8 mouse cellular contexts compared by ENCODE assay signal in the genomic region with DNA sequence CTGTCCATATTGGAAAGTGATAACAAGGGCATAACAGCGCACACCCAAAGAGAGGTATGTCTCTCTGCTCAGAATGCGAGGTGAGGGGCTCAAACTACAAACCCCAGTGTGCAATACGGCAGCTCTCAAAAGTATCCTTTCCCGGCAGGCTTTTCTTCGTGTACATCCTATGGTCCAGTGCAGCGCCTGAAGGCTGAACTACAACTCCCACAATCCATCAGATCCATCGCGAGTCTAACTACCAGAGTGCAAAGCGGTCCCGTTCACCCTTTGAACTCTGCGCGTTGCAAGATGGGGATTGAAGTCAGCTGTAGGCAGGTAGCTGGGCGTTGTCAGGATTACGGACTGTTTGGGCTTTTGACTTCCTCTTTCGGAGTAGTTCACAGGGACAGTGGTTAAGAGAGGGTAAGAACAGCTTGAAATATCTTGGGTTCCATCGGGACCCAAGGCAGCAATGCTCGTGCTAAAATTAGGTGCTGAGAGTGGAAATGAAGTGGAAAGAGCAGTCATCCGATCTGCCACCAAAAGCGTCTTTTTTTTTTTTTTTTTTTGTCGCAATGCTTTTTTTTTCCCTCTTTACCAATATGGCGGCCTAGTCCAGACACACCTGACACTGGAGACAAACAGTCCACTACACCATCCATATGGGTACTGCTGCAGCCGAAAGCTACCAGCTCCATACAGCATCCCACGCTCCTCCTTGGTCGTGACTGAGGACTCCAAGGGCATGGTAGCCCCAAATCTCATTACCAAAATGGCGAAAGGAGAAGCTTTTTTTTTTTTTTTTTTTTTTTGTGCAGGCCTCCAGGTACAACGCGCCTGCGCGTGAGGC. TPM values are rescaled to one million over a fixed set of nuclear protein-coding genes. Genes with fewer than 3 reads are reported as not detected.
DNase-seq lines count a peak whose midpoint lies in the region; ATAC-seq and TF ChIP-seq lines count a peak whose summit lies in the region.

No protein-coding gene starts in this region.

- TF ChIP-seq CTCF in heart, adult 2 months (IDR thresholded peaks at IDR 0.05): no peak

- no peaks in the 10 kb centered on the region for H3K79me2 ChIP-seq in heart, adult 2 months (replicated peaks; ENCODE audit: control insufficient read depth, insufficient read depth, low read length)

- DNase-seq in 416B (ENCODE audit: low read depth): peak; percentile 100
- DNase-seq in adrenal gland, postnatal 4 days (ENCODE audit: low spot score in 2 of 2): peak; percentile 46 to 81
- DNase-seq in embryonic facial prominence, embryonic 14.5 days (ENCODE audit: low spot score): peak; percentile 100
- DNase-seq in heart, adult 2 months: peak; percentile 88 to 97
- peak; percentile 97 to 99 for DNase-seq in kidney, adult 8-10 months
- peak; percentile 77 to 94 for DNase-seq in spleen, postnatal 10 days (ENCODE audit: low spot score in 2 of 2)

- H3K4me3 ChIP-seq in embryonic facial prominence, embryonic 14.5 days (ENCODE audit: low read depth, low read length): peak overlapping the region; percentile 85
- H3K4me3 ChIP-seq in heart, adult 2 months: peak overlapping the region; percentile 58
- H3K4me3 ChIP-seq in limb, embryonic 13.5 days: peak overlapping the region; percentile 100
- H3K4me3 ChIP-seq in midbrain, embryonic 16.5 days (ENCODE audit: low read depth, low read length): peak overlapping the region; percentile 49

- peak; percentile 73 for TF ChIP-seq EP300 in heart, adult 2 months (IDR thresholded peaks at IDR 0.05; ENCODE audit: insufficient read depth, low read depth, low read length)

- H3K4me2 ChIP-seq in embryonic facial prominence, embryonic 14.5 days (ENCODE audit: low read depth, low read length): peak overlapping the region; percentile 58
- H3K4me2 ChIP-seq in limb, embryonic 13.5 days (replicated peaks): peak overlapping the region; percentile 89
- H3K4me2 ChIP-seq in midbrain, embryonic 16.5 days (ENCODE audit: low read length): peak overlapping the region; percentile 56

- under 1% methylated on average over 29 of the region's 29 CpGs for WGBS in embryonic facial prominence, embryonic 14.5 days
- WGBS in heart, adult 2 months: under 1% methylated on average over 29 of the region's 29 CpGs
- WGBS in limb, embryonic 13.5 days: under 1% methylated on average over 29 of the region's 29 CpGs
- WGBS in midbrain, embryonic 16.5 days: under 1% methylated on average over 29 of the region's 29 CpGs

- peaks cover 8% of the 10 kb centered on the region for H3K27me3 ChIP-seq in embryonic facial prominence, embryonic 14.5 days (replicated peaks; ENCODE audit: control insufficient read depth, insufficient read depth, low read length)
- no peaks in the 10 kb centered on the region for H3K27me3 ChIP-seq in heart, adult 2 months (ENCODE audit: control insufficient read depth, insufficient read depth, low read length)
- peaks cover 20% of the 10 kb centered on the region for H3K27me3 ChIP-seq in limb, embryonic 13.5 days
- H3K27me3 ChIP-seq in midbrain, embryonic 16.5 days (ENCODE audit: control insufficient read depth, insufficient read depth, low read depth, low read length): no peaks in the 10 kb centered on the region

- intact Hi-C loops in heart, adult 2 months (cut with DNase I): no loop called here

- peak overlapping the region; percentile 96 for H3K27ac ChIP-seq in embryonic facial prominence, embryonic 14.5 days (replicated peaks; ENCODE audit: low read depth, low read length)
- peak overlapping the region; percentile 90 for H3K27ac ChIP-seq in heart, adult 2 months
- peak overlapping the region; percentile 93 for H3K27ac ChIP-seq in limb, embryonic 13.5 days
- peak overlapping the region; percentile 99 for H3K27ac ChIP-seq in midbrain, embryonic 16.5 days (ENCODE audit: low read length)

- no peaks in the 10 kb centered on the region for H3K9me3 ChIP-seq in embryonic facial prominence, embryonic 14.5 days (ENCODE audit: control insufficient read depth, low read length)
- no peaks in the 10 kb centered on the region for H3K9me3 ChIP-seq in limb, embryonic 13.5 days
- no peaks in the 10 kb centered on the region for H3K9me3 ChIP-seq in midbrain, embryonic 16.5 days (replicated peaks; ENCODE audit: control insufficient read depth, low read length, poor library complexity, severe bottlenecking)

- peak; percentile 90 for ATAC-seq in embryonic facial prominence, embryonic 14.5 days (ENCODE audit: low read depth)
- ATAC-seq in limb, embryonic 13.5 days (ENCODE audit: low FRiP score, low read depth): peak; percentile 91
- ATAC-seq in midbrain, embryonic 16.5 days: peak; percentile 94

- peak overlapping the region; percentile 55; the same call in 1 of the 2 replicates for H3K9ac ChIP-seq in embryonic facial prominence, embryonic 14.5 days (ENCODE audit: low read depth, low read length)
- H3K9ac ChIP-seq in heart, adult 2 months (ENCODE audit: low read depth, low read length): peak overlapping the region; percentile 50
- H3K9ac ChIP-seq in limb, embryonic 13.5 days: peak overlapping the region; percentile 48
- H3K9ac ChIP-seq in midbrain, embryonic 16.5 days (ENCODE audit: low read depth, low read length): peak overlapping the region; percentile 79

- peak; percentile 84 for TF ChIP-seq POLR2A in heart, adult 2 months (IDR thresholded peaks at IDR 0.05; ENCODE audit: insufficient read depth, low read depth, low read length)

- H3K4me1 ChIP-seq in embryonic facial prominence, embryonic 14.5 days (ENCODE audit: control insufficient read depth, insufficient read depth, low read length): peaks cover 9% of the 10 kb centered on the region; the same call in 1 of the 2 replicates
- H3K4me1 ChIP-seq in heart, adult 2 months (ENCODE audit: control insufficient read depth, insufficient read depth, low read length): peaks cover 1% of the 10 kb centered on the region; the same call in 1 of the 2 replicates
- peaks cover 16% of the 10 kb centered on the region for H3K4me1 ChIP-seq in limb, embryonic 13.5 days
- peaks cover 17% of the 10 kb centered on the region for H3K4me1 ChIP-seq in midbrain, embryonic 16.5 days (ENCODE audit: control insufficient read depth, insufficient read depth, low read length)

- 0 out of 2 replicates have a peak, but pooled peaks cover 12% of the 10 kb centered on the region for H3K36me3 ChIP-seq in embryonic facial prominence, embryonic 14.5 days (ENCODE audit: control insufficient read depth, insufficient read depth, low read length)
- H3K36me3 ChIP-seq in heart, adult 2 months (ENCODE audit: control insufficient read depth, insufficient read depth, low read length): 0 out of 2 replicates have a peak, but pooled peaks cover 7% of the 10 kb centered on the region
- H3K36me3 ChIP-seq in limb, embryonic 13.5 days: peaks cover 6% of the 10 kb centered on the region
- peaks cover 4% of the 10 kb centered on the region; the same call in 1 of the 2 replicates for H3K36me3 ChIP-seq in midbrain, embryonic 16.5 days (ENCODE audit: control insufficient read depth, insufficient read depth, low read length)

RNA-seq across cellular contexts. Expression of a gene that starts 0.7 kb away (rescaled TPM):
- 10 to 100 TPM; 80.7 to 81.8 TPM for total RNA-seq in adrenal gland, postnatal 4 days (2021)
- 15.0 and 17.0 TPM in 2 replicates for polyA plus RNA-seq in embryonic facial prominence, embryonic 14.5 days (2014; fragmentation: Nextera tagmentation; extraction: Ambion mirVana)
- total RNA-seq in heart, adult 2 months (2021): 10 to 100 TPM; 23.6 to 30.5 TPM
- 22.3 and 25.3 TPM in 2 replicates for polyA plus RNA-seq in heart, adult 2 months (2012; rRNA removed)
- polyA plus RNA-seq in limb, embryonic 13.5 days (2015; fragmentation: Nextera tagmentation; extraction: Ambion mirVana): 21.5 and 22.0 TPM in 2 replicates
- polyA plus RNA-seq in midbrain, embryonic 16.5 days (2015; fragmentation: Nextera tagmentation; extraction: Ambion mirVana): 11.8 and 17.8 TPM in 2 replicates

RNA-seq across cellular contexts. Expression of a gene that starts 50.3 kb away (rescaled TPM):
- 10 to 100 TPM; 10.3 to 12.1 TPM for total RNA-seq in adrenal gland, postnatal 4 days (2021)
- 19.1 and 21.7 TPM in 2 replicates for polyA plus RNA-seq in embryonic facial prominence, embryonic 14.5 days (2014; fragmentation: Nextera tagmentation; extraction: Ambion mirVana)
- 1 to 10 TPM; 4.0 to 4.8 TPM for total RNA-seq in heart, adult 2 months (2021)
- polyA plus RNA-seq in heart, adult 2 months (2012; rRNA removed): 3.5 and 4.7 TPM in 2 replicates
- 20.1 and 21.1 TPM in 2 replicates for polyA plus RNA-seq in limb, embryonic 13.5 days (2015; fragmentation: Nextera tagmentation; extraction: Ambion mirVana)
- polyA plus RNA-seq in midbrain, embryonic 16.5 days (2015; fragmentation: Nextera tagmentation; extraction: Ambion mirVana): 50.5 and 53.3 TPM in 2 replicates

RNA-seq across cellular contexts. Expression of a gene that starts 51.2 kb away (rescaled TPM):
- 1 to 10 TPM; 3.9 to 6.0 TPM for total RNA-seq in adrenal gland, postnatal 4 days (2021)
- 1.4 and 1.8 TPM in 2 replicates for polyA plus RNA-seq in embryonic facial prominence, embryonic 14.5 days (2014; fragmentation: Nextera tagmentation; extraction: Ambion mirVana)
- total RNA-seq in heart, adult 2 months (2021): under 1 TPM; 0.68 to 0.80 TPM
- polyA plus RNA-seq in heart, adult 2 months (2012; rRNA removed): 0.59 and 0.70 TPM in 2 replicates
- polyA plus RNA-seq in limb, embryonic 13.5 days (2015; fragmentation: Nextera tagmentation; extraction: Ambion mirVana): 0.18 and 0.60 TPM in 2 replicates
- polyA plus RNA-seq in midbrain, embryonic 16.5 days (2015; fragmentation: Nextera tagmentation; extraction: Ambion mirVana): 140 and 146 TPM in 2 replicates

RNA-seq across cellular contexts. Expression of a gene that starts 55.9 kb away (rescaled TPM):
- 10 to 100 TPM; 81.8 to 83.8 TPM for total RNA-seq in adrenal gland, postnatal 4 days (2021)
- polyA plus RNA-seq in embryonic facial prominence, embryonic 14.5 days (2014; fragmentation: Nextera tagmentation; extraction: Ambion mirVana): 59.9 and 61.0 TPM in 2 replicates
- 10 to 100 TPM; 51.7 to 59.9 TPM for total RNA-seq in heart, adult 2 months (2021)
- 118 and 172 TPM in 2 replicates for polyA plus RNA-seq in heart, adult 2 months (2012; rRNA removed)
- 52.0 and 52.9 TPM in 2 replicates for polyA plus RNA-seq in limb, embryonic 13.5 days (2015; fragmentation: Nextera tagmentation; extraction: Ambion mirVana)
- polyA plus RNA-seq in midbrain, embryonic 16.5 days (2015; fragmentation: Nextera tagmentation; extraction: Ambion mirVana): 71.7 and 83.4 TPM in 2 replicates

Comparison
In these comparisons a context has a peak if more than half of its experiments do, and no peak if none do; other contexts are left out.
1. Peak in every context shown above with its lines: DNase-seq, ATAC-seq, H3K4me3 ChIP-seq and H3K27ac ChIP-seq.
2. H3K4me3 ChIP-seq: peak in every context shown above with its lines; median percentile 100 in limb, embryonic 13.5 days; 85 in embryonic facial prominence, embryonic 14.5 days; 58 in heart, adult 2 months; 49 in midbrain, embryonic 16.5 days.
3. RNA of a gene that starts 51.2 kb away (polyA plus RNA-seq): 140 to 146 TPM in midbrain, embryonic 16.5 days; 1.4 to 1.8 TPM in embryonic facial prominence, embryonic 14.5 days, 0.59 to 0.70 TPM in heart, adult 2 months and 0.18 to 0.60 TPM in limb, embryonic 13.5 days; every median in the first group is over 10 times any median in the second.